Mouse (Mus musculus) limb, embryonic 10.5 days (tissue): ENCODE data around the gene Acsl5. TPM values are rescaled to one million over a fixed set of nuclear protein-coding genes. Genes with fewer than 3 reads are reported as not detected.

Source experiments
- DNase-seq: peaks from one replicate; pipeline ENCODE4 v3.0.0-alpha.2; 2017; ENCODE audit warnings: low spot score
- H3K27ac ChIP-seq: fragments of 300-500 bp; sonication (generic); 2 replicates; pipeline ENCODE4 v1.5.1; 2016; ENCODE audit warnings: mild to moderate bottlenecking
- H3K27me3 ChIP-seq: fragments of 300-500 bp; sonication (generic); 2 replicates; pipeline ENCODE4 v1.6.1; 2016; ENCODE audit warnings: low read depth, mild to moderate bottlenecking; ENCODE audit not compliant: poor library complexity, severe bottlenecking
- H3K36me3 ChIP-seq: fragments of 300-500 bp; sonication (generic); 2 replicates; pipeline ENCODE4 v1.6.1; 2016; ENCODE audit warnings: mild to moderate bottlenecking, moderate library complexity
- H3K4me1 ChIP-seq: fragments of 300-500 bp; sonication (generic); 2 replicates; pipeline ENCODE4 v1.6.1; 2016
- H3K4me3 ChIP-seq: fragments of 300-500 bp; sonication (generic); 2 replicates; pipeline ENCODE4 v1.5.1; 2016; ENCODE audit warnings: mild to moderate bottlenecking, moderate library complexity
- H3K9me3 ChIP-seq: fragments of 300-500 bp; sonication (generic); replicated peaks from 2 replicates; pipeline ENCODE4 v1.6.1; 2016; ENCODE audit warnings: mild to moderate bottlenecking
- WGBS: fragments of 180-500 bp; shearing (Covaris S2); methylation state at CpG from one replicate; pipeline ENCODE4 v1.1.7; 2016; 5-methylcytosine and 5-hydroxymethylcytosine counted together
- polyA plus RNA-seq: library from polyadenylated mRNA; unstranded; fragments of >200 nt; fragmentation: Nextera tagmentation; extraction: Ambion mirVana; gene quantifications from 2 replicates; pipeline ENCODE4 v1.2.1, GENCODE M21; 2016

Acsl5 gene
- polyA plus RNA-seq: 15.4 and 25.6 TPM in 2 replicates

DNA sequence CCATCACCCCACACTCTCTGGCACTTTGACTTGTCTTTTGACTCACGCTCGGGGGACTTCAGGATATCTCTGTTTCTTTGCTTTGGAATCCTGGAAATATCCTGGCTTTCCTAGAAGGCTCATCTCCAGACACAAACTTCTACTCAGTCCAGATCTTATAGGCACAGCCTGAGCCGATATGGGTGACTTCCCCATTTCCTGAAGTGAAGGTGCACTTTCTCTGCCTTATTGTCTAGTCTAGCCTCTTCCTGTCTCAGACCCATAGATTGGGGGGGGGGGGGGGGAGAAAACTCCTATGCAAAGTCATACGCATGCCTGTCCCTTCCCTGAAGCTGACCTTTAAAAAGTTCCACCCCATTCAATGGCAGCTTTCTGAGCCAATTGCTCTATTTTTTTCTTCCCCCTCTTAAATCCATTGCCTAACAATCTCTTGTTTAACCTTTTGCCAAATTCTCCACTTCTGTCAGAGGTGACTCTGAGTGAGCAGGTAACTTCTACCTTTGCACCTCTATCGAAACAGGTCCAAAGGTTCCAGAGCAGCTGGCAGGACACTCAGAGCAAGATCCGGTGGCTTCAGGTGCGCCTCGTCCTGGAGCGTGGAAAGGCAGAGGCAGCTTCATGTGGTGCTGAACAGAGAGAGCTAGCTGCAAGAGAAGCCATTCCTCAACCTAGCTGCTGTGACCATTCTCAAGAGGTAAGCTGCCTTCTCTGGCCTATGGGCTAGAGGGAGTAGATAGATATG is at the start of gene Acsl5:
Gene Acsl5, plus strand, starts transcription at position 556 of the 742 bp plus-strand sequence.
- H3K4me1 ChIP-seq: peaks cover 18% of the 10 kb centered on the region
- 95% methylated on average over 9 of the region's 9 CpGs for WGBS
- no peaks in the 10 kb centered on the region for H3K9me3 ChIP-seq
- no peak within 1 kb of the TSS for H3K4me3 ChIP-seq
- H3K27ac ChIP-seq: no peak within 1 kb of the TSS
- no peak for DNase-seq
- no peaks in the 10 kb centered on the region for H3K36me3 ChIP-seq
- peaks cover 10% of the 10 kb centered on the region for H3K27me3 ChIP-seq

DNA sequence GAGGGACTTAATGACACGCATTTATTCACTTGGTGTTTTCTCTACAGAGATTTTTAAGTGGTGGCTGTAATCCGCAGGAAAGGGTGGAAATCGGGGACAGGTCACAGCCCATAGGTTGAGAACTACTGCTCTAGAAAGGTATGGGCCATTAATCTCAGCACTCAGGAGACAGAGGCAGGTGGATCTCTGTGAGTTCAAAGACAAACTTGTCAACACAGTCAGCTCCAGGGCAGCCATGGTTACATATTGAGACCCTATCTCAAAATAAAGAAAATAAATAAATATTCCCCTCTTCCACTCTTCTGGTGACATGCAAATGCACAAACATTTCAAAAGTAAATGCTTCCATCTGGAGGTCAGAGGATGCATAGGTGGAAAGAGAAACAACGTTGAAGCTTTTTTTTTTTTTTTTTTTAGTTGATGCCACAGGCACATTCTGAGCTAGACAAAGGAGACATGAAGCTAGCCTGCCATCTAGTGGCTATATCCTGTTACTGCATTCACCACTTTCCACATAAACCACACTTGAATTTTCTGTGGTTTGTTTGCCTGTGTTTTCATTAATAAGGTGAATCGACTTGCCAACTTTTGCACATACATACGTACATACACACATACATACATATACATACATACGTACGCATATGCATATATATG is 45.1 kb upstream of the Acsl5 start:
- Histone ChIP-seq H3K27me3 (0 out of 2 replicates have a peak, but pooled peaks cover 4% of the 10 kb centered on the region), H3K4me1 (no peaks in the 10 kb centered on the region), H3K4me3 (no peak overlapping the region), H3K27ac (no peak overlapping the region), H3K36me3 (no peaks in the 10 kb centered on the region), H3K9me3 (no peaks in the 10 kb centered on the region)
- peak; percentile 37 for DNase-seq
- 38% methylated on average over 8 of the region's 8 CpGs for WGBS

DNA sequence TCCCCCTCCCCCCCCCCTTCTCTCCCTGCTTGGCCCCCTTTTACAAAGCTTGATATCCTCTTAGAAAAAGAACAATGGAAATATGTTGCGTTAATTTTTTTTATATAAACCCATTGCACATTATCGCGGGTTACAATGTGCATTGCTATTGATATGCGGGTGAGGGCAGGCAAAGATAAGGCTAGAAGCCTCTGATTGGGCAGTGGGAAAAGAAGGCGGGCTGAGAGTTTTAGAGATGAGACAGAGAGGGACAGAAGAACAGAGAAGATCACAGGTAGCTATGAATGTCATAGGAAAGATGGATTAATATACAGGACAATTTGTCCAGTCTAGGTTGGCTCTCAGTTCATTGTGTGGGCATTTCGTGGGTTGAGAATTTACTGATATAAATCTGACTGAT is 44.5 kb upstream of the Acsl5 start:
- no peaks in the 10 kb centered on the region for H3K4me1 ChIP-seq
- DNase-seq: no peak
- H3K36me3 ChIP-seq: no peaks in the 10 kb centered on the region
- H3K27me3 ChIP-seq: 0 out of 2 replicates have a peak, but pooled peaks cover 4% of the 10 kb centered on the region
- H3K9me3 ChIP-seq: no peaks in the 10 kb centered on the region
- no peak overlapping the region for H3K27ac ChIP-seq
- WGBS: 61% methylated on average over 6 of the region's 6 CpGs
- H3K4me3 ChIP-seq: no peak overlapping the region

DNA sequence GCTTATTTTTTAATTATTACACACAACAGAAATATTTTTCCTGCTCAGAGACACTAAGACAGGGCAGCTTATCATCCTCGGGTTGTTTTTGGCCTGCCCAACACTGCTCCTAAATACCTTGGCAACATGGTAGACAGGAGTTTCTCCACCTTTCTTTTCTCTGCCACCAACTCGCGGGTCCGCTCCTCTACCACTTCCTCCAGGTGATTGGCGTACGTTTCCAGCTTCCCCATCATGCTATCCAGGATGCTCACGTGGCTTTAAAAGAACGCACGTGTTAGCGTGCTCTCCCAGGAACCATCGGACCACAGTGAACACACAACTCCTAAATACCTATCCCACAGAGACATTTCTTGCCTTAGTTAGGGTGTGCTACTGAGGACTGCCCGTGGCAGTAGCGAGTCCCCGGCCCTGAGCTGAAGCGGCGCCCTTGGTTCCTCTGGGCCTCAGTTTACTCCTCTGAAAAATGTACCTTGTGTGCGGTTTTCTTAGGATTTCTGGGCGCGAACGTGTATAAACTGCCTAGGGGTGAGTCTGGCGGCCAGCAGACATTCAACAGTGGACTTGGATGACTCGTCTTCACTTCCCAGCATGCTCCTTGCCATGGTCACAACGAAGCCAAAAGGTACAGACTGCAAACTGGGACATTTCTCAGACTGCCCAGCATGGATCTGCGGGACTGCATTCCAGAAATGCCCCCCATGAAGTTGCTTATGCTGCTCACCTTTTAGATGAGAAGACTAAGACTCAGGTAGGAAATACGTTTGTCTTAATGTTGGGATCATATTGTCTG is 43.8 kb upstream of the Acsl5 start:
- 66% methylated on average over 25 of the region's 25 CpGs for whole genome bisulfite sequencing
- Histone ChIP-seq H3K27ac (no peak overlapping the region), H3K27me3 (0 out of 2 replicates have a peak, but pooled peaks cover 4% of the 10 kb centered on the region), H3K4me1 (no peaks in the 10 kb centered on the region), H3K4me3 (no peak overlapping the region), H3K36me3 (no peaks in the 10 kb centered on the region), H3K9me3 (no peaks in the 10 kb centered on the region)
- no peak for DNase-seq

DNA sequence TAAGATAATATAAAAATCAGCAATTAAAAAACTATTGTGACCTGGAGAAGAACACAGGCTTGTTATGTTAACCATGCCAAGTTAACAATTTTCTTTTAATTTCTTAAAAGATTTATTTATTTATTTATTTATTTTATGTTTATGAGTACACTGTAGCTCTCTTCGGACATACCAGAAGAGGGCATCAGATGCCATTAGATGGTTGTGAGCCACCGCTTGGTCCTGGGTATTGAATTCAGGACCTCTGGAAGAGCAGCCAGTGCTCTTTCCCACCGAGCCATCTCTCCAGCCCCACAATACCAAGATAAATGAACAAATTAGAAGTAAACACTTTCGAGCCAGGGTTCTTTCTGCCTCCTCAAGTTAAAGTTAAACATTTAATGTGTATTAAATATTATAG is 43.1 kb upstream of the Acsl5 start:
- H3K4me1 ChIP-seq: no peaks in the 10 kb centered on the region
- H3K27me3 ChIP-seq: 0 out of 2 replicates have a peak, but pooled peaks cover 4% of the 10 kb centered on the region
- DNase-seq: no peak
- H3K4me3 ChIP-seq: no peak overlapping the region
- H3K9me3 ChIP-seq: no peaks in the 10 kb centered on the region
- 85% methylated on average over 4 of the region's 4 CpGs for WGBS
- H3K27ac ChIP-seq: no peak overlapping the region
- H3K36me3 ChIP-seq: no peaks in the 10 kb centered on the region

GRCm38 (mm10) chr19:55209084-55209483 is 42.7 kb upstream of the Acsl5 start:
- no peak overlapping the region for H3K4me3 ChIP-seq
- H3K36me3 ChIP-seq: no peaks in the 10 kb centered on the region
- 0 out of 2 replicates have a peak, but pooled peaks cover 4% of the 10 kb centered on the region for H3K27me3 ChIP-seq
- H3K4me1 ChIP-seq: no peaks in the 10 kb centered on the region
- H3K27ac ChIP-seq: no peak overlapping the region
- H3K9me3 ChIP-seq: no peaks in the 10 kb centered on the region
- 81% methylated on average over 3 of the region's 3 CpGs for WGBS
- DNase-seq: no peak

DNA sequence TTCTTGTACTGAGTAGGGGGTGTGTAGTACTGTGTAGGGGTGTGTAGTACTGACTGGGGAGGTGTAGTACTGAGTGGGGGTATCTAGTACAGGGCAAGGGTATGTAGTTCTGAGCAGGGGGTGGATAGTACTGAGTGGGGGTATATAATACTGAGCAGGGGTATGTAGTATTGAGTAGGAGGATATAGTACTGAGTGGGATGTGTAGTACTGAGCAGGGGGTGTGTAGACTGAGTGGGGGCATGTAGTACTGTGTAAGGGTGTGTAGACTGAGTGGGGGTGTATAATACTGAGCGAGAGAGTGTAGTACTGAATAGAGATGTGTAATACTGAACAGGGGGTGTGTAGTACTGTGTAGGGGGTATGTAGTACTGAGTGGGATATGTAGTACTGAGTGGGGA is 40.0 kb upstream of the Acsl5 start:
- Histone ChIP-seq H3K9me3 (no peaks in the 10 kb centered on the region), H3K4me1 (no peaks in the 10 kb centered on the region), H3K27me3 (0 out of 2 replicates have a peak, but pooled peaks cover 4% of the 10 kb centered on the region), H3K27ac (no peak overlapping the region), H3K36me3 (no peaks in the 10 kb centered on the region), H3K4me3 (no peak overlapping the region)
- DNase-seq: no peak
- WGBS: 93% methylated on average over 1 of the region's 1 CpGs

GRCm38 (mm10) chr19:55213617-55214340 is 38.0 kb upstream of the Acsl5 start:
- no peak overlapping the region for H3K27ac ChIP-seq
- peaks cover 8% of the 10 kb centered on the region for H3K4me1 ChIP-seq
- WGBS: 90% methylated on average over 12 of the region's 12 CpGs
- DNase-seq: no peak
- H3K9me3 ChIP-seq: no peaks in the 10 kb centered on the region
- H3K27me3 ChIP-seq: no peaks in the 10 kb centered on the region
- no peaks in the 10 kb centered on the region for H3K36me3 ChIP-seq
- no peak overlapping the region for H3K4me3 ChIP-seq

DNA sequence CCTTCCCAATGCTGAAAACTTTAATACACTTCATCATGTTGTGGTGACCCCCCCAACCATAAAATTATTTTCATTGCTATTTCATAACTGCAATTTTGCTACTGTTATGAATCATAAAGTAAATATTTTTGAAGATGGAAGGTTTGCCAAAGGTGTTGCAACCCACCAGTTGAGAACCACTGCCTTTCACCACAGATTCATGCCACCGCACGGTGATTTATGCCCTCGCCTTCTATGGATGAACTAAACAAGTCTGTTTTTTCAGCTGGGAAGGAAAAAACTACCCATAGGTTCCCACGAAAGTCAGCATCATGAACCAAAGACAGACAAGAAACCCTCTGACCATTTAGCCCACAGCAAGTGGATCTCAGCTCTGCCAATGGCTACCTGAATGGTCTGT is 34.9 kb upstream of the Acsl5 start:
- no peak for DNase-seq
- Histone ChIP-seq H3K27ac (no peak overlapping the region), H3K9me3 (no peaks in the 10 kb centered on the region), H3K4me1 (peaks cover 11% of the 10 kb centered on the region), H3K36me3 (no peaks in the 10 kb centered on the region), H3K4me3 (no peak overlapping the region), H3K27me3 (peaks cover 7% of the 10 kb centered on the region; the same call in 1 of the 2 replicates)
- 90% methylated on average over 4 of the region's 4 CpGs for WGBS

GRCm38 (mm10) chr19:55217365-55217764 is 34.4 kb upstream of the Acsl5 start:
- H3K27ac ChIP-seq: no peak overlapping the region
- no peak overlapping the region for H3K4me3 ChIP-seq
- H3K27me3 ChIP-seq: peaks cover 7% of the 10 kb centered on the region; the same call in 1 of the 2 replicates
- H3K9me3 ChIP-seq: no peaks in the 10 kb centered on the region
- 70% methylated on average over 9 of the region's 9 CpGs for WGBS
- no peak for DNase-seq
- H3K36me3 ChIP-seq: no peaks in the 10 kb centered on the region
- H3K4me1 ChIP-seq: peaks cover 11% of the 10 kb centered on the region

GRCm38 (mm10) chr19:55218192-55218739 is 33.5 kb upstream of the Acsl5 start:
- H3K9me3 ChIP-seq: no peaks in the 10 kb centered on the region
- no peaks in the 10 kb centered on the region for H3K36me3 ChIP-seq
- H3K27ac ChIP-seq: peak overlapping the region; percentile 30; the same call in 1 of the 2 replicates
- DNase-seq: peak; percentile 90
- peaks cover 7% of the 10 kb centered on the region; the same call in 1 of the 2 replicates for H3K27me3 ChIP-seq
- H3K4me1 ChIP-seq: peaks cover 14% of the 10 kb centered on the region
- WGBS: 4% methylated on average over 20 of the region's 20 CpGs
- H3K4me3 ChIP-seq: peak overlapping the region; percentile 47

- peaks cover 7% of the 10 kb centered on the region; the same call in 1 of the 2 replicates for H3K27me3 ChIP-seq
- H3K27ac ChIP-seq: no peak overlapping the region
- no peaks in the 10 kb centered on the region for H3K9me3 ChIP-seq
- no peaks in the 10 kb centered on the region for H3K36me3 ChIP-seq
- 23% methylated on average over 12 of the region's 12 CpGs for WGBS
- DNase-seq: no peak
- H3K4me3 ChIP-seq: peak overlapping the region; percentile 47
- peaks cover 14% of the 10 kb centered on the region for H3K4me1 ChIP-seq
Observed at GRCm38 (mm10) chr19:55218741-55219221, 33.0 kb upstream of the Acsl5 start.
